Mouse (Mus musculus) limb, embryonic 12.5 days (tissue): ENCODE results near the gene Tex16. TPM values are rescaled to one million over a fixed set of nuclear protein-coding genes. Genes with fewer than 3 reads are reported as not detected.

Experiments
- ATAC-seq: fragments of 200-750 bp; cut with Nextera tagmentation; 2 replicates; pipeline ENCODE4 v1.8.0; 2017; ENCODE audit warnings: low read depth, moderate TSS enrichment; ENCODE audit not compliant: insufficient number of reproducible peaks, insufficient read depth, low FRiP score, low TSS enrichment
- H3K27ac ChIP-seq: fragments of 300-500 bp; sonication (generic); 2 replicates; pipeline ENCODE4 v1.5.1; 2016; ENCODE audit warnings: mild to moderate bottlenecking, moderate library complexity
- H3K27me3 ChIP-seq: fragments of 300-500 bp; sonication (generic); 2 replicates; pipeline ENCODE4 v1.6.1; 2016; ENCODE audit warnings: mild to moderate bottlenecking, moderate library complexity
- H3K36me3 ChIP-seq: fragments of 300-500 bp; sonication (generic); 2 replicates; pipeline ENCODE4 v1.6.1; 2016; ENCODE audit warnings: mild to moderate bottlenecking, moderate library complexity
- H3K4me1 ChIP-seq: fragments of 300-500 bp; sonication (generic); replicated peaks from 2 replicates; pipeline ENCODE4 v1.6.1; 2016
- H3K4me2 ChIP-seq: fragments of 300-500 bp; sonication (generic); 2 replicates; pipeline ENCODE4 v1.6.1; 2016; ENCODE audit warnings: mild to moderate bottlenecking, moderate library complexity
- H3K4me3 ChIP-seq: fragments of 300-500 bp; sonication (generic); replicated peaks from 2 replicates; pipeline ENCODE4 v1.5.1; 2016; ENCODE audit warnings: mild to moderate bottlenecking
- H3K9ac ChIP-seq: fragments of 300-500 bp; sonication (generic); replicated peaks from 2 replicates; pipeline ENCODE4 v1.6.1; 2016; ENCODE audit warnings: mild to moderate bottlenecking, moderate library complexity
- H3K9me3 ChIP-seq: fragments of 300-500 bp; sonication (generic); 2 replicates; pipeline ENCODE4 v1.6.1; 2016; ENCODE audit warnings: mild to moderate bottlenecking, moderate library complexity
- WGBS: fragments of 180-500 bp; shearing (Covaris S2); methylation state at CpG from one replicate; pipeline ENCODE4 v1.1.7; 2016; 5-methylcytosine and 5-hydroxymethylcytosine counted together
- polyA plus RNA-seq: library from polyadenylated mRNA; unstranded; fragments of >200 nt; fragmentation: Nextera tagmentation; extraction: Ambion mirVana; gene quantifications from 2 replicates; pipeline ENCODE4 v1.2.1, GENCODE M21; 2016

Gene Tex16
- 0.43 and 0.64 TPM in 2 replicates for polyA plus RNA-seq

DNA sequence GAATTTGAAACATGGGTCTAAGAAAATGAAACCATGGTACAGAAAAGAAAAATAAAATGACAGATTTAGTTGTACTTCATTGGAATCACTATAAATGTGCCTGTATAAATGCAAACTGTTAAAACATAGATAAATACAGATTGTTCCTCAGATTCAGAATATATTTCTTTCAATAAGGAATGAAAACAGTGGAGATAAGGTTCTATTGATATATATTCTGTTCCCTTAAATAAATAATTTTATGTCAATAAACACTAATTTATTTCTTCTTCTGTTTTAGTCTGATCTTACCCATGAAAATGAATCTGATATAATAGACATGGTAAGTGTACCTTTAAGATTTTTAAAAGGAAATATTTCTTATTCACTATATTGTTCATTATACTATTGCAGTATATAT, at the start of gene Tex16:
Gene Tex16 (plus strand): TSS at position 301 of the 400 bp plus-strand sequence.
- Histone ChIP-seq H3K4me2 (no peak within 1 kb of the TSS), H3K9ac (no peak within 1 kb of the TSS), H3K4me1 (no peaks in the 10 kb centered on the region), H3K4me3 (no peak within 1 kb of the TSS), H3K27ac (no peak within 1 kb of the TSS), H3K36me3 (no peaks in the 10 kb centered on the region), H3K27me3 (no peaks in the 10 kb centered on the region), H3K9me3 (no peaks in the 10 kb centered on the region)
- no peak for ATAC-seq

DNA sequence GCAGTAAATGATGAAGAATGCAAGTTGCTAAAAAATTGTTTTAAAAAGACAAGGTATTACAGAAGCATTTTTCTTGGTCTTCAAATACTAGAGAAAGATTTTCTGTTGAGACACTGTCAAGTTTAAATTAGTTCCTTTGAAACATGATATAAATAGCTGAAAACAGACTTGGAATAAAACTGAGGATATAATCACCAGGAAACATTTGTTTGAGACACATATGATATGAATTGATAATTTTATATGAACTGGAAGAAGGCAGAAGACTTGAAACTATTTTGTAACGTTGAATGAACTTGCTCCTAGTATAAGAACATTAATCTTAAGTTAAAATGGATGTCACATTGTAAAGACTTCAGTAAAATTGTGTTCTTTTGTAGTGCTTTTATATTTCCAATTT, 11.1 kb upstream of the Tex16 start:
- Histone ChIP-seq H3K9ac (no peak overlapping the region), H3K27me3 (no peaks in the 10 kb centered on the region), H3K4me1 (no peaks in the 10 kb centered on the region), H3K9me3 (no peaks in the 10 kb centered on the region), H3K4me3 (no peak overlapping the region), H3K36me3 (no peaks in the 10 kb centered on the region), H3K4me2 (no peak overlapping the region), H3K27ac (no peak overlapping the region)
- WGBS: 45% methylated on average over 1 of the region's 1 CpGs
- ATAC-seq: no peak

Other genes with a start within 250 kb of the Tex16 start
- gene Gm45194, start 119.6 kb upstream of the Tex16 start, polyA plus RNA-seq: 0.54 TPM in 1 of 2 replicates, not detected in the other
- not detected in 2 replicates for gene 4933403O08Rik, start 228.0 kb downstream of the Tex16 start, polyA plus RNA-seq